Mouse (Mus musculus) frontal cortex, postnatal 14 days (tissue): Measurements from ENCODE around the gene Trabd.
A peak's percentile ranks its signal among the peaks of the same experiment; 100 is the strongest.

ENCODE experiments used
- DNase-seq, 2 experiments: peaks; one replicate each; pipeline ENCODE4 v3.0.0; 2022; ENCODE audit warnings: low spot score in 2 of 2

Trabd gene

DNA sequence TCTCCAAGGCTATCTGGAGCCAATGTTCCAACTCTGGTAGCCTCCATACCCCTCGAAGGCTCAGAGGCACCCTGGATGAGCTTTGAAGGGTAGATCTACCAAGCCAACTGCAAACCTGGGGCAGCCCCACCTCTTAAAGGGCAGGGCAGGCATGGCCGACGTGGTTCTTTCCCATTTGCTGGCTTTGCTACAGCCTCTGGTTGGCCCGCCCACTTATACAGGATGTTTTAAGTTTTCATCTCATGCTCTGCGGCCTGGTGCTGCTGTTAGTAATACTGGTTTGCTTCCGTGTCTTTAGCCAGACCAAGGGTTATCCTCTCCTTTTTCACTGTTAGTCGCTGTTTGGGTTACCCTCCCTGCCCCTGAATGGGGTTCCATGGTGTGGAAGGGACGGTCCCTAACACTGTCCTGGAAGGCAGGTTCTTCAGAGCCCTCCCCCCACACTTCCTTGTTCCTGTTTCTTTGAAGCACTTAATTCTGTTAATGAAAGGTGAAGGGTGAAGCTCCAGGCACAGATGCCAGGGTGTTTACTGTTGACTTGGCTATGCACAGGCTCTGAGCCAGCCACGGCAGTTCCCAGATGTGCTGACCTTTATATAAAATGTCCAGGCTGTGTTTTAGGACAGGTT lies 3.4 kb downstream of the Trabd start:
- DNase-seq, result no peak

DNA sequence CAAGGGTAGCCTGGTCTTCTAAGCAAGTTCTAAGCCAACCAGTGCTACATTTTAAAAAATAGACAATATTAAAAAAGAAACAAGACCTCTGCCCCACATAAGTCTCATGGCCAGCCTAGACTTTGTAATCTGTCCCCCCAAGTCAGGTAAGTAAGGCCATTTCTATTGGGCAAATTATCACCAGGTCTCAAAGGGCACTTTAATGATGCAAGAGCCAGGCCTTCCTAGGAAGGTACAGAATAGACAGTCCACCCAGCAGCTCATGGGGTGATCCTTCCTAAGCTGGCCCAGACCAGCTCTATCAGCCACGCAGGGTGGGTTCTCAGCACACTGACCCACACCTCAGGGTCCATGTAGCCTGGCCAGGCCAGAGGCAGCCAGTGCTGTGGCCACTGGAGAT lies 9.0 kb downstream of the Trabd start:
- no peak for DNase-seq

DNA sequence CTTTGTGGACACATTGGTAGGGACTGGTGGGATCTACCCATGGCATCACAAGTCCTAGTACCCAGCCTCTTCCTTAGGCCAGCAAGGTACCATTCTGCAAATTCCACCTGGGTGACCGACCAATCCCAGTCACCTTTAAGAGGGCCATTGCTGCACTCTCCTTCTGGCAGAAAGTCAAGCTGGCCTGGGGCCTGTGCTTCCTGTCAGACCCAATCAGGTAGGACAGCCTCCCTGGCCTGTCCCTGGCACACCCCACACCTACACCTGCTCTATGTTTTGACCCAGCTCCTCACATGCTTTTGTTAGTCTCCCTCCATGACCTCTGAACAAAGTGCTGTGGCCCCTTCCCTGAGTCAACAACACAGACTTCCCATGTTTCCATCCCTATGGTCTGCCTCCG lies 9.9 kb downstream of the Trabd start:
- no peak for DNase-seq

DNA sequence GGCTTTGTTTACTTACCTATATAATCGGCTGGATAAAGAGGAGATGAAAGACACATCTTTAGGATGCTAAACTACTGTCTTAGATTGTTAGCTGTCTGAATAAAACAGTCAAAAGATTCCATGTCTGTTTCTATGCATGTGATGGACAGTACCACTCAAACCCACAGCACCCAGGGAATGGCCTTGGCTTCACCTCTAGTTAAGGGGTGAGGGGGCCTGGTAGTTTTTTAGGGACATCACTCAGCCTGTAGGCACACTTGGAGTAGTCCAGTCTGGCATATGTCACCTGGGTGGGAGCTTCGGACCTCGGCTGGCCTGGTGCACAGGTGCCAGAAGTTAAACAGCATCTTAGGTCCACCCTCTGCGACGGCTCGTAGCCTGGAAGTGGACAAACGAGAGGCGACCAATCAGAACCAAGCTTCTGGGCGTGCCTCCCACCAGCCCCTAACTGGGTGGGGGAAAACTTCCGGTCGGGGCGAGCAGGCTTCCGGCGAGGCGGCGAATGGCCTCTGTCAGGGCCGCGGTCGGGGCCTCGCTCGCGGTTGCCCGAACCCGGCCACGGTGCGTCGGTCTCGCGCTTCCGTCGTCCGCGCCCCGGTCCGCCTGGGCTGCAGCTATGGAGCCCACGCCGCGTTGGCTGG lies 13.8 kb downstream of the Trabd start, which contains the start of gene Selenoo:
Selenoo (plus strand) TSS at position 478 of the 641 bp plus-strand sequence.
- DNase-seq, result peak; percentile 80 to 85

DNA sequence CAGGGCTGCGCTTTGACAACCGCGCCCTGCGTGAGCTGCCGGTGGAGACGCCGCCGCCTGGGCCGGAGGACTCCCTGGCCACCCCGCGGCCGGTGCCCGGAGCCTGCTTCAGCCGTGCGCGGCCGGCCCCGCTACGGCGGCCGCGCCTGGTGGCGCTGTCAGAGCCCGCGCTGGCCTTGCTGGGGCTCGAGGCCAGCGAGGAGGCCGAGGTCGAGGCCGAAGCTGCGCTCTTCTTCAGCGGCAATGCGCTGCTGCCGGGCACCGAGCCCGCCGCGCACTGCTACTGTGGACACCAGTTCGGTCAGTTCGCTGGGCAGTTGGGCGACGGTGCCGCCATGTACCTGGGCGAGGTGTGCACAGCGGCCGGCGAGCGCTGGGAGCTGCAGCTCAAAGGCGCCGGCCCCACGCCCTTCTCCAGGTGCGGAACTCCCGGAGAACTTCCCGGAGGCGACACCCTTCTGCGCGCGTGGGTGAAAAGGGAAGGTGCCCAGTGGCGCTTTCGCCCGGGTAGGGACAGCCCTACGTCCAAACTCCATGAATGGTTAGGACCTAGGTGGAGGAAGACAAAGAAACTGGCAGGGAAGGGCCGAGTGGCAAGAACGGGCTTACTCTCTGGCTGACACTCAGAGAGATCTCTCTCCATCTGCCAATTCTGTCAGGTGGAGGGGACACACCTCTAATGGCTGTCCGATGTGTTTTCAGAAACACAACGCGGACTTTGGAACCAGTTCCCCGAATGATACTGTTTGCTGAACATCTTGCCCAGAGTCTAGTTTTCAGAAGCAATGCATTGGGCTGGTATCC lies 14.5 kb downstream of the Trabd start:
- DNase-seq, result no peak

DNA sequence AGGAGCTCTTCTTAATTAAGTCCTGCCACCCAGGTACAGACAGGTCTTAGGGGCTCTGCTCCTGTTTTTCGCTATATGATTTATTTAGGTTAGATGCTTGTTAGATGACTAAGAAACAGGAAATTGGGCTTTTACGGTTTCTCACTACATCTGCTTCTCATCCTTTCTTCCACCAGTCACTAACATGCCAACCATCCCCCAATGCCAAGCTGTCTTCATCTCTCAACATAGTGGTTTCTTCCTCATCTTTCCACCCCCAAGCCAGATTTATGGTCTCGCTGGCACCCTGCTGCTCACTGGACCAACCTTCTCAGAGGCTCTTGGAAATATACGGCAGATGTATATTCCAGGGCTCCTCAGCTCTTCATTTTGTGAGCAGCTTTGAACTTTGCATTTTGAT lies 15.7 kb downstream of the Trabd start:
- DNase-seq, result no peak

DNA sequence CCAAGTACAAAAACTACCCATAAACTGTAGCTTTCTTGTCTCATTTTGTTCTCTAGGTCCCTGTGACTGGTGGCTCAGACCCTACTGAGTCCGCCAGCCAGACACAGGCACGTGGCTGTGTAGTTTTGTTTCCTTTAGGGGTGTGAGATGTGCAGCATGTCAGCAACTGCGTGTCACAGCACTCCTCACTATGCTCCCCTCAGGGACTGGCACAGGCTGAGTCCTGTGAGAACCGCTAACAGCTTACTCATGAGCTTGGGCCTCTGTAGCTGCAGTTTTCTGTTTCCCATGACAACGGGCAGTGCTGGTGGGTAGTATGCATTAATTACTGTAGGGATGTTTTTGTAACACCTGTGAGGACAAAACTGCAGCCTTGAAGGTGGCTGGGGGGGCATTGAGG lies 17.3 kb downstream of the Trabd start:
- no peak for DNase-seq

DNA sequence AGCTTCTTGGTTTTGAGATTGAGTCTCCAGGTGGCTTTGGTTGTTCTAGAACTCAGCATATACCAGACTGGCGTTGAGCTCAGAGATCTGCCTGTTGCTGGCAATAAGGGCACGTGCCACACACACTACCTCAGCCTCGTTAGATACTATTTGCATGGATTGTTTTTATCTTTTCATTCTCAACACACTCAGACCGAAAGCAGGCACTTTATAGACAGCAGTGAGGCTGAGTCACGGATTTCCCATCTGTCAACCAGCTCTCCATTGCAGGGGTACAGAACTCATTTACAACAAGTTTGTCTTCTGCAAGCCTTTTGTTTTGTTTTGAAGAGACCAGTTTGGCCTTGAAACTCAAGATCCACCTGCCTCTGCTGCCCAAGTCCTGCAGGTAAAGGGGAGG lies 22.5 kb downstream of the Trabd start:
- no peak for DNase-seq

DNA sequence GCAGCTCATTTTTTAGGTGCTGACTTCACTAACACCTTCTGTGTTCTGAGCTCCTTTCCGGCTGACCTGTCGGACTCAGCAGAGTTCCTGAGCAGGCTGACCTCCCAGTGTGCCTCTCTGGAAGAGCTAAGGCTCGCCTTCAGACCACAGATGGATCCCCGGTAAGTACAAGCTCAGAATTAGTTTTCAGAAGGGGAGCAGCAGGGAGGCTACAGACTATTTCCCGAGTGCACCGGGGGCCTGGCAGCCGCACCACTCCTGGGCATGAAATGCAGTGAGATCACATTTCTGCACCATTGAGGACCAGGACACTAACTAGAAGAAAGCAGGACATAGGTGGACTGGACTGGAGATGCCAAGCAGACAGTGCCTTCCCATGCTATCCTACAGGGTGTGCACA lies 23.7 kb downstream of the Trabd start:
- no peak for DNase-seq

DNA sequence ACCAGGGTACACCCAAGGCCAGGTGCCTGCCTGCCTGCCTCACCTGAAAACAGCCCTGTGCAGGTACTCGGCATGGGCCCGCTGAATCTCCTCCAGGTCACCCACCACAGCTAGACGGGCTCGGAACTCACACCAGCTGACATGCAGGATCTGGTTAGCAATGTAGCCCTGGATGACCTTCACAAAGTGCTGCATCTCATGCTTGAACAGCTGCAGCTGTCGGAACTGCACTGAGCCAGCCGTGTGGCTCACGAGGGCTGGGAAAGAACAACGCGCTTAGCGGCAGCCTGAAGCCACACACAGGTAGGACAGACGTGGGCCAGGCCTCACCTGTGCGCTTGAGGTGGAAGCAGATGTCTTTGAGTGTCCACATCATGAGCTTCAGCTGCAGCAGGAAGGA lies 25.9 kb downstream of the Trabd start:
- no peak for DNase-seq

DNA sequence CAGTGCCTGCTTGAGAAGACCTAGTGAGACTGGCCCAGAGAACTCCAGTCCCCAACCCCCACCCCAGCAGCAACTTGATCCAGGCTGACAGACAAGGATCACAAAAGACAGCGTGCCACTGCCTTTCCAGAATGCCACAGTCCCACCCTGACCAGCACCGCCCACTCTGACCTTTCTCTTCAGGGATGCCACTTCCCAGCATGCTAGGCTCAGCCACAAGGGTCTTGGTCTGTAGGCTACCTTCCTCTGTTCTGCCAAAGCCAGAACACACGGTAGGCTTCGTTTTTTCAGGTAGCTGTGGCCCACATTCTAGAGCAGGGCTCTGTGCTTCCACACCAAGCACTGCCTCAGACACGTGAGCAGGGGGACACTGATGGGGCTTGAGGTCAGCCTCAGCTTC lies 27.7 kb downstream of the Trabd start:
- DNase-seq, result no peak

DNA sequence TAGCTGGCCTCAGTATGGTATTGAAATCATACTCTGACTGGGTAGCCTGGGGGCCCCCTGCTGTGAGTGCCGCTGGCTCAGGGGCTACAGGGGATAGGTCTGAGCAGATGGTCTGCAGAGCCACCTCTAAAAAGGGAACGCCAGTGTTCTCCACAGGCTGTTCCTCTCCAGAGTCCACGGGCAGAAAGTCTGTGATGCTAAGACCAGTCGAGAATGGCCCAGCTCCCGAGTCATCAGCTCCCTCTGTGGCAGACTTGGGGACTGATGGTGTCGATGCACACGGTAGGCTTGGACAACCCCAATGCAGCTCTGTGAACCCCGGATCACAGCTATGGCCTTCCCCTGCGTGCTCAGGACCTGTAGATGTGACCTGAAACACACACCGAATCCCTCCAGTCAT lies 29.0 kb downstream of the Trabd start:
- DNase-seq, result no peak

DNA sequence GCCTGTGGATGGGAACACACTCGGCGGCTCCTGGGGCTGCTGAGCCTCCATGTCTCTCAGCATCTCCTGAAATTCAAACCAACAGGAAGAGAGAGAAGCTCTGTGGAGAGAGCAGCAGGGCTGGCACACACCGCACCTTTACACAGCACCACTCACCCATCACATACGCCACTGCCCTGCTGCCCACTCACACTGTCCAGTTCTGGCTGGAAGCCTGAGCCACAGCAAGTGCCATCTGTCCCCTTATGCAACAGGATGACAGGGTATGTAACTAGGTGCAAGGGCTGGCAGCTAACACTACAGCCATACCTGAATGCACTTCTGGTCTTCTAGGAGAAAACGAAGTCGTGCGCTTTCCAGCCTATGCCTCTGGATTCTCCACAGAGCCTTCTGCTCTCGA lies 29.5 kb downstream of the Trabd start:
- DNase-seq, result no peak

DNA sequence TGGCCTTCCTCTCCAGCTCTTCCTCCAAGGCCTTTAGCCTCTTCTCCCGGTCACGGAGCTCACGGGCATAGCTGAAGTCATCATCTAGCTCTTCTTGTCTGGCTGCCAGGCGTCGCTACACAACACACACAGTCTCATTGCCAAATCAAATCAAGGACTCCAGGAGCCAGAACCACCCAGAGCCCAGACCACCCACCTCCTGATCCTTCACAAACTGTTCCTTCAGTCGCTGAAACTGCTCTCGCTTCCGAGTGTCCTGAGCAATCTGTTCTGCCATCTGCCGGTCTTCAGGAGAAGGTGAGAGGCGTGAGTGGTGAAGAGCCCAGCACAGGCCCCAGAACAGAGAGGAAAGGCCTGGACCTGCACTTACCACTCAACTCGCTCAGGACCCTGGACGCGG lies 31.1 kb downstream of the Trabd start:
- DNase-seq, result no peak

DNA sequence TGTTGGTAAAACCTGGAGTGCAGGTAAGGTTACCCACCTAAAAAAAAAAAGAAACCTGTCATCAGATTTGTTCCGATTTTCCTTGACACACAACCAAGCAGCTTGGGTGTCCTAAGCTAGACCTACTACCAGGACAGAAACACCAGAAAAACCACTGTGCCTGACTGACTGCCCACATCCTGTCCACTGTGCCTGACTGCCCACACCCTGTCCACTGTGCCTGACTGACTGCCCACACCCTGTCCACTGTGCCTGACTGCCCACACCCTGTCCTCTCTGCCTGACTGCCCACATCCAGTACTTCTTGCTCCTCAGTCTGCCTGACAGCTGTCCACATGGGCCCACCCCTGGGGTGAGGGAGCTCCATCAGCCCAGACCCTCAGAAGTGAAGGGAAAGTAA lies 32.1 kb downstream of the Trabd start:
- no peak for DNase-seq

DNA sequence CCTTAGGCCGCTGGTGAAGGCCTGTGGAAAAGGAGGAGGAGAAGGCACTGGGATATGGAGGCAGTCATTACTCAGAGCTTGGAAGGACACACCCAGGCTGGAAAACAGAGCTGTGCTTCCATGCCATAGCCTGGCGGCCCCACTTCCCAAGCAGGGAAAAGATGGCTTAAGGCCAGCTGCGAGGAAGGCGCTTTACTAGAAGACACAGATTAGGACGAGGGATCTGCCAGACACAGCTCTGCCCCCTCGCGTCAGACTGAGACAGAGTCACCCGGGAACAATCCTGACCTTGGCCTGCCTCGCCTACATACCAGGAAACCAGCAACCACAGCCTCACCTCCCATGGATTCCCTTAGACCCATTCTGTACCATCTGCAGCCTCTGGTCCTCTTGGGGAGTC lies 35.2 kb downstream of the Trabd start:
- no peak for DNase-seq

DNA sequence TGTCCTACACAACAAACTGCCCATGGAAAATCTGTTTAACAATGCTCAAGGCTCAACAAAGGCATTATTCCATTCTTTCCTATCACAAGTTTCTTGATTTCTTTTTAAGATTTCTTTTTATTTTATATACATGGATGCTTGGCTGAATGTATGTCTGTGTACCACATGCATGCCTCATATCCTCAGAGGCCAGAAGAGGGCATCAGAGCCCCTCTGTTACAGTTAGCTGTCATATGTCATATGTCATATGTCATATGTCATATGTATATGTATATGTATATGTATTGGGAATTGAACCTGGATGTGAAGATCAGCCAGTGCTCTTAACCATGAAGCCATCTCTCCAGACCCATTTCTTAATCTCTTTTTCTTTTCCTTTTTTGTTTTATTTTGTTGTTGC lies 43.1 kb downstream of the Trabd start:
- no peak for DNase-seq

DNA sequence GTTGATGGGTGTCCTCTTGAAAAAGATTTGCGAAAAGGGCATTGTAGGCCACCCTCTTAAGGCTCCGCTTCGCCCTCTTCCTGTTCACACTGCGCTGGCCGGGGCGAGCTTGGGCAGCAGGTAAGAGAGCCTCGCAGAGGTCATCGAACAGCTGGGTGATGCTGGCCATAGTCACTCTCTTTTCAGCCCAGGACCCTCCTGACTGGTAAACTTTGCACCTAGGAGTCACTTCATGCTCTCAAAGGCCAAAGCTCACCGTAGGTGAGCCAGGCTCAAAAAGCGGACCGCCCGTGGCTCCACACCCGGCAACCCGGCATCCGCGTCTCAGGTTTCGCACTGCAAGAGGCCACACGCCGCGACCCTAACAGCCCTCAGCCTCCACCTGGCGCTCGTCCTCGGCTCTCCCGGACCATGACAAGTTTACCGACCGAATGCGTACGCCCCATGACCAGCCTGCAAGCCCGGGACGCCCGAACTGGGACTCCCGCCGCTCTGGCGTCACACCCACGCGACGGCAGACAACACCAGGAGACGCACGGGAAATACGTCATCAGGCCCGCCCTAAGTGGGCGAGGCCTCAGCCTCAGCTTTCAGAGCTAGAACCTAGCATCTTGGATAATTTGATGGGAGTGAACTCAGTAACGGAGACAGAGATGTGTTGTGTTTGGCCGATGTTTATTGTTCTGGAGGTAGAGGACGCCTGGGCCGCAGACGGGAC lies 47.9 kb downstream of the Trabd start, which contains the start of gene Tubgcp6:
Tubgcp6 (minus strand) TSS at position 464 of the 718 bp plus-strand sequence.
- peak; percentile 91 to 92 for DNase-seq

DNA sequence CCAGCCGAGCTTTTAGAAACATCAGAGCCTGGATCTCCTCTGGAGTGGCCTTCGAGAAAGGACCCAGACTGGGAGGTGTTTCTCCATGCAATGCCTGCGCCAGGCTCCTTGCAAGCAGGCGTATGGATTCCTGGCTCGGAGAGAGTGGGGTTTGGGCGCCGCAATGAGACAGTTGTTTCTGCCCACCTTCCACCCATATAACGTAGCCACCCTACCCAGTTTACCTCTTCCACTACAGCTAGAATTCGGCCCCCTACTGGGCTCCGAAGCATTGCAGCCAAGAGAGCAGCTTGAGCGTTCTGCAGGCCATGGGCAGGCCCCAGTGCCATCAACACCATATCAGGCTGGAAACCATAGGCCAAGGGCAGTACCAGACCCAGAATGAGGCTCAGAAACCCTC lies 48.7 kb downstream of the Trabd start:
- DNase-seq, result peak in 1 of 2 experiments; percentile 55

DNA sequence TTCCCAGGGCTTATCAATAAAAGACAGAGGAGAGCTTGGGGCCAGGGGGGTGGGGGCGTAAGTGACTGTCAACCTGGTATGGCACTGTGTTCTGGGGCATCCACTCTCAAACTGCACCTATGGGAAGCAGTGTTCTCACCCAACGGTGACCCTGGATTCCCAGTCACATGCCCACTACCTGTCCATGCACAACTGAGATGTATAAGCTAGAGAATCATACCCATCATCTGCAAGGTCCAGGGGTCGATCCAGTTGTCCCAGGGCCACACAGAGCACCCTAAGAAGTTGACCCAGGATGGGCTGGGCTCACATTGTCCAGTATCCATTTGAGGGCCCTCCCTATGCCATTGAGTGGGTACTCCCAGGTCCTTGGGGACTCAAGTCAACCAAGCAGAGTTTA lies 49.4 kb downstream of the Trabd start:
- DNase-seq, result no peak

DNA sequence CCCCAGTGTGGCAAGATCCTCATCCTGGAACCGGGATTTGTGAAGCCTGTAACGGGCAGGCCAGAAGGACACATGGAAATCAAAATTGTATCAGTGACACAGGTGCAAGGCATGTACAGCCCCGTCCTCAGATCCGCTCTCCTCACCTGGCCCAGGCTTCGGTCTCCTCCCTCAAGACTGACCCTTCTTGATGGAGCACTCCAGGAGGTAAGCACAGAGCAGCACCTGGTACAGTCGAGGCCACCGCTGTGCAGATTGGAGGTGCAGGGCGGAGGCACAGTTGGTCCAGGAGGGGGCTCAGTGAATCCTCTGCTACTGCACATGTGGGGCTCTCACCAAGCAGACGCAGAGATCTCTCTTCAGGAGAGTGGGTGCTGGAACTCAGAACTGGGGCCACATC lies 50.4 kb downstream of the Trabd start:
- DNase-seq, result no peak

DNA sequence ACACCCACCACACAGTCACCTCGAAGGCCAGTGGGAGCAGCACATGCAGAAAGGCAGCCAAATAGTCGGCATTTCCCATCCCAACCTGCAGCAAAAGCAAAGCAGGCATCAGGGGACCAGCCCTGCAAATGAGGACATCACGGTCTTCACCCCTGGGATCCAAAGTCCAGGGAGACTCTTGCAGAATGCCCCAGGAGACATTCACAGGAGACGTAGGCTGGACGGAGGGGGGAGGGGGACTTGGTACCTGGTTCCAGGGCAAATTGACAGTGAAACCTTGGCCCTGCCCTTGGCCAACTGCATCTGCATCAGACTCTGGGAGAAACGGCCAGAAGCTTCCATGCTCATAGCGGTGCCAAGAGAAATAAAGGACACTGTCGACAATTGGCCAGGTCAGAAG lies 51.7 kb downstream of the Trabd start:
- no peak for DNase-seq
